Mouse (Mus musculus): ENCODE measurements around the gene Bst2.

Gene Bst2

GRCm38 (mm10) chr8:71519037-71519825, 18.0 kb downstream of the Bst2 start:
- DNase-seq (ENCODE audit: low spot score) = peak; percentile 47

- no peak for DNase-seq (ENCODE audit: low spot score)
These were observed 20.5 kb downstream of the Bst2 start for GRCm38 (mm10) chr8:71516786-71517185.

- DNase-seq (ENCODE audit: low spot score) = no peak
These were observed 22.2 kb downstream of the Bst2 start for GRCm38 (mm10) chr8:71515043-71515442.

GRCm38 (mm10) chr8:71513018-71513754, 24.1 kb downstream of the Bst2 start:
- no peak for DNase-seq (ENCODE audit: low spot score)

GRCm38 (mm10) chr8:71511644-71512043, 25.6 kb downstream of the Bst2 start, which contains the start of gene Plvap:
Plvap (minus strand) TSS chr8:71511752.
- no peak for DNase-seq (ENCODE audit: low spot score)

- no peak for DNase-seq (ENCODE audit: low spot score)
These were observed 27.9 kb downstream of the Bst2 start for GRCm38 (mm10) chr8:71509316-71509715.

GRCm38 (mm10) chr8:71507589-71508104, 29.6 kb downstream of the Bst2 start:
- no peak for DNase-seq (ENCODE audit: low spot score)

GRCm38 (mm10) chr8:71505979-71506378, 31.3 kb downstream of the Bst2 start:
- DNase-seq (ENCODE audit: low spot score) = no peak

- no peak for DNase-seq (ENCODE audit: low spot score)
These were observed 31.9 kb downstream of the Bst2 start for GRCm38 (mm10) chr8:71505326-71505725.

- DNase-seq (ENCODE audit: low spot score) = no peak
These were observed 32.9 kb downstream of the Bst2 start for GRCm38 (mm10) chr8:71504349-71504748.

- DNase-seq (ENCODE audit: low spot score) = no peak
These were observed 38.2 kb downstream of the Bst2 start for GRCm38 (mm10) chr8:71498816-71499690.

- no peak for DNase-seq (ENCODE audit: low spot score)
These were observed 39.3 kb downstream of the Bst2 start for GRCm38 (mm10) chr8:71497881-71498501.

- no peak for DNase-seq (ENCODE audit: low spot score)
These were observed 40.1 kb downstream of the Bst2 start for GRCm38 (mm10) chr8:71497077-71497645.

- DNase-seq (ENCODE audit: low spot score) = no peak
These were observed 40.8 kb downstream of the Bst2 start for GRCm38 (mm10) chr8:71496481-71496880.

GRCm38 (mm10) chr8:71495811-71496210, 41.4 kb downstream of the Bst2 start:
- DNase-seq (ENCODE audit: low spot score) = no peak

- peak; percentile 70 for DNase-seq (ENCODE audit: low spot score)
These were observed 42.2 kb downstream of the Bst2 start for GRCm38 (mm10) chr8:71495039-71495438.

GRCm38 (mm10) chr8:71488454-71488853, 48.8 kb downstream of the Bst2 start:
- peak; percentile 89 for DNase-seq (ENCODE audit: low spot score)

- DNase-seq (ENCODE audit: low spot score) = peak; percentile 76
These were observed 49.4 kb downstream of the Bst2 start, which contains the start of gene Gtpbp3 for GRCm38 (mm10) chr8:71487691-71488445. Gtpbp3 (plus strand) TSS chr8:71488103.

- DNase-seq (ENCODE audit: low spot score) = no peak
These were observed 51.1 kb downstream of the Bst2 start for GRCm38 (mm10) chr8:71486136-71486529.
